Mouse (Mus musculus) liver, adult 2 months (tissue): ENCODE measurements around the gene Gfod1. TPM values are rescaled to one million over a fixed set of nuclear protein-coding genes. Genes with fewer than 3 reads are reported as not detected.
A peak's percentile ranks its signal among the peaks of the same experiment; 100 is the strongest.

ENCODE experiments used
- DNase-seq: peaks from one replicate; pipeline ENCODE4 v3.0.0-alpha.2; 2011; ENCODE audit warnings: low read depth, low spot score; ENCODE audit errors: extremely low read depth
- H3K27ac ChIP-seq: fragments of 200-500 bp; replicated peaks from 2 replicates; pipeline ENCODE4 v1.5.1; 2012; ENCODE audit warnings: low read depth, mild to moderate bottlenecking, control low read depth, inconsistent platforms, low read length; ENCODE audit not compliant: insufficient read depth
- H3K27me3 ChIP-seq: fragments of 200-500 bp; 2 replicates; pipeline ENCODE4 v1.6.1; 2012; ENCODE audit warnings: mild to moderate bottlenecking, moderate library complexity, low read length, inconsistent platforms; ENCODE audit not compliant: control insufficient read depth, insufficient read depth
- H3K36me3 ChIP-seq: fragments of 200-500 bp; 2 replicates; pipeline ENCODE4 v1.6.1; 2012; ENCODE audit warnings: low read length, inconsistent platforms; ENCODE audit not compliant: control insufficient read depth, insufficient read depth
- H3K4me1 ChIP-seq: fragments of 200-500 bp; 2 replicates; pipeline ENCODE4 v1.6.1; 2011; ENCODE audit warnings: low read length; ENCODE audit not compliant: control insufficient read depth, insufficient read depth
- H3K4me3 ChIP-seq: fragments of 200-500 bp; 2 replicates; pipeline ENCODE4 v1.5.1; 2011; ENCODE audit warnings: low read depth, mild to moderate bottlenecking, control low read depth, low read length, moderate library complexity; ENCODE audit not compliant: insufficient read depth
- H3K79me2 ChIP-seq: fragments of 200-500 bp; 2 replicates; pipeline ENCODE4 v1.6.1; 2012; ENCODE audit warnings: inconsistent platforms, mild to moderate bottlenecking, low read length, moderate library complexity; ENCODE audit not compliant: control insufficient read depth, insufficient read depth
- H3K9ac ChIP-seq: fragments of 200-500 bp; 2 replicates; pipeline ENCODE4 v1.6.1; 2012; ENCODE audit warnings: low read depth, mild to moderate bottlenecking, control low read depth, inconsistent platforms, low read length
- CTCF ChIP-seq: fragments of 200-500 bp; IDR thresholded peaks from 2 replicates; pipeline ENCODE4 v1.5.1; 2011; ENCODE audit warnings: low read depth, low read length, control low read depth
- POLR2A ChIP-seq: fragments of 200-500 bp; IDR thresholded peaks from 2 replicates; pipeline ENCODE4 v1.6.1; 2011; ENCODE audit warnings: low read length, control low read depth; ENCODE audit not compliant: insufficient read depth; ENCODE audit errors: extremely low read depth
- WGBS: fragments of 180-500 bp; shearing (Covaris S2); methylation state at CpG from one replicate; pipeline ENCODE4 v1.1.7; 2018; 5-methylcytosine and 5-hydroxymethylcytosine counted together
- polyA plus RNA-seq: library from polyadenylated mRNA; depleted of rRNA; stranded (reverse); fragments of >200 nt; gene quantifications from 2 replicates; pipeline ENCODE4 v1.2.3, GENCODE M21; 2012
- total RNA-seq: library from RNA; depleted of rRNA; stranded (reverse); fragments of >200 nt; gene quantifications from 2 replicates; pipeline ENCODE4 v1.2.3, GENCODE M21; 2014

Gfod1 gene
- total and polyA plus RNA-seq, 2 experiments, result 0.61 to 1.0 TPM

- TF ChIP-seq POLR2A, result no peak
- TF ChIP-seq CTCF, result no peak
- no peak overlapping the region for H3K4me3 ChIP-seq
- no peak overlapping the region for H3K9ac ChIP-seq
- no peak overlapping the region for H3K27ac ChIP-seq
- no peak for DNase-seq
- H3K79me2 ChIP-seq, result peaks cover 12% of the 10 kb centered on the region; the same call in 1 of the 2 replicates
- H3K4me1 ChIP-seq, result peaks cover 9% of the 10 kb centered on the region
- 93% methylated on average over 2 of the region's 2 CpGs for WGBS
- no peaks in the 10 kb centered on the region for H3K36me3 ChIP-seq
- H3K27me3 ChIP-seq, result no peaks in the 10 kb centered on the region
These were observed 47.5 kb downstream of the Gfod1 start for GRCm38 (mm10) chr13:43256447-43256846.

GRCm38 (mm10) chr13:43253526-43253925 lies 50.4 kb downstream of the Gfod1 start:
- Histone ChIP-seq H3K4me3 (no peak overlapping the region), H3K27me3 (no peaks in the 10 kb centered on the region), H3K9ac (no peak overlapping the region), H3K36me3 (no peaks in the 10 kb centered on the region), H3K79me2 (peaks cover 10% of the 10 kb centered on the region; the same call in 1 of the 2 replicates), H3K4me1 (peaks cover 9% of the 10 kb centered on the region), H3K27ac (peak overlapping the region; percentile 41; the same call in 1 of the 2 replicates)
- 62% methylated on average over 5 of the region's 5 CpGs for WGBS
- DNase-seq, result peak; percentile 12
- TF ChIP-seq CTCF (no peak), POLR2A (no peak)

GRCm38 (mm10) chr13:43252105-43252790 lies 51.7 kb downstream of the Gfod1 start:
- Histone ChIP-seq H3K36me3 (no peaks in the 10 kb centered on the region), H3K4me3 (no peak overlapping the region), H3K27me3 (no peaks in the 10 kb centered on the region), H3K27ac (no peak overlapping the region), H3K4me1 (peaks cover 9% of the 10 kb centered on the region), H3K9ac (no peak overlapping the region), H3K79me2 (peaks cover 6% of the 10 kb centered on the region; the same call in 1 of the 2 replicates)
- WGBS, result 53% methylated on average over 8 of the region's 8 CpGs
- TF ChIP-seq CTCF (no peak), POLR2A (no peak)
- DNase-seq, result peak; percentile 61

GRCm38 (mm10) chr13:43251391-43251790 lies 52.6 kb downstream of the Gfod1 start:
- WGBS, result 96% methylated on average over 12 of the region's 12 CpGs
- DNase-seq, result no peak
- Histone ChIP-seq H3K27ac (no peak overlapping the region), H3K79me2 (peaks cover 6% of the 10 kb centered on the region; the same call in 1 of the 2 replicates), H3K4me3 (no peak overlapping the region), H3K36me3 (no peaks in the 10 kb centered on the region), H3K27me3 (no peaks in the 10 kb centered on the region), H3K4me1 (peaks cover 9% of the 10 kb centered on the region), H3K9ac (no peak overlapping the region)
- TF ChIP-seq POLR2A, result no peak
- TF ChIP-seq CTCF, result no peak

GRCm38 (mm10) chr13:43250653-43251052 lies 53.3 kb downstream of the Gfod1 start:
- WGBS, result 73% methylated on average over 6 of the region's 6 CpGs
- Histone ChIP-seq H3K4me3 (no peak overlapping the region), H3K79me2 (peaks cover 6% of the 10 kb centered on the region; the same call in 1 of the 2 replicates), H3K9ac (no peak overlapping the region), H3K27ac (no peak overlapping the region), H3K27me3 (no peaks in the 10 kb centered on the region), H3K36me3 (no peaks in the 10 kb centered on the region), H3K4me1 (peaks cover 9% of the 10 kb centered on the region)
- DNase-seq, result no peak
- TF ChIP-seq CTCF, result no peak
- no peak for TF ChIP-seq POLR2A

- no peak overlapping the region for H3K4me3 ChIP-seq
- no peak for DNase-seq
- no peaks in the 10 kb centered on the region for H3K36me3 ChIP-seq
- no peak for TF ChIP-seq CTCF
- no peak for TF ChIP-seq POLR2A
- no peak overlapping the region for H3K9ac ChIP-seq
- H3K27me3 ChIP-seq, result no peaks in the 10 kb centered on the region
- peaks cover 6% of the 10 kb centered on the region; the same call in 1 of the 2 replicates for H3K79me2 ChIP-seq
- peaks cover 9% of the 10 kb centered on the region for H3K4me1 ChIP-seq
- WGBS, result 88% methylated on average over 9 of the region's 9 CpGs
- H3K27ac ChIP-seq, result no peak overlapping the region
These were observed 53.9 kb downstream of the Gfod1 start for GRCm38 (mm10) chr13:43250106-43250505.
